Mouse (Mus musculus) right cerebral cortex, adult 2 months (tissue): Measurements from ENCODE around the gene Fgr.

ENCODE experiments used
- DNase-seq, 2 experiments: peaks; one replicate each; pipeline ENCODE4 v3.0.0; 2021 to 2022; ENCODE audit warnings: low spot score in 2 of 2

Fgr gene

GRCm38 (mm10) chr4:133050837-133051549, 77.1 kb downstream of the Fgr start:
- no peak for DNase-seq

DNA sequence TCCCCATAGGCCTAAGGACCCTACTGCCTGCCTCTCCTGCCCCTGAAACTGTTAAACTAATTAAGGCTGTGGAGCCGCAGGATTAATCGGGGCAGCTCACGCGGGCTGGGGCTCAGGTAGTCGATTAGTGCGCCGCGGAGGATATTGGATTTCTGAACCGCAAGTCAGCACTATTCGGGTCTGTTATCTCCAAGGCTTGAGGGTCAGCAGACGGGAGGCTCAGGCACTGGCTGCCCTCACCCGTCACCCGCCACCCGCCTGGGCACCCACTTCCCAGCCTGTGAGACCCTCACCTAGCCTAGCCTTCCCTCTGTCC, 77.6 kb downstream of the Fgr start:
- no peak for DNase-seq
